Mouse (Mus musculus) limb, embryonic 14.5 days (tissue): Measurements from ENCODE around the gene Pltp. TPM values are rescaled to one million over a fixed set of nuclear protein-coding genes. Genes with fewer than 3 reads are reported as not detected.

Source experiments
- ATAC-seq: fragments of 200-750 bp; cut with Nextera tagmentation; 2 replicates; pipeline ENCODE4 v1.8.0; 2017; ENCODE audit warnings: low read depth, moderate number of reproducible peaks, moderate TSS enrichment; ENCODE audit not compliant: low FRiP score
- DNase-seq: peaks from one replicate; pipeline ENCODE4 v3.0.0-alpha.2; 2015; ENCODE audit warnings: low spot score
- H3K27ac ChIP-seq: fragments of 300-500 bp; sonication (generic); replicated peaks from 2 replicates; pipeline ENCODE4 v1.5.1; 2014; ENCODE audit warnings: low read depth, mild to moderate bottlenecking, low read length, moderate library complexity, mixed read lengths
- H3K27me3 ChIP-seq: fragments of 300-500 bp; sonication (generic); 2 replicates; pipeline ENCODE4 v1.6.1; 2014; ENCODE audit warnings: low read length, mixed read lengths; ENCODE audit not compliant: control insufficient read depth, insufficient read depth
- H3K36me3 ChIP-seq: fragments of 300-500 bp; sonication (generic); 2 replicates; pipeline ENCODE4 v1.6.1; 2014; ENCODE audit warnings: mild to moderate bottlenecking, low read length, moderate library complexity, mixed read lengths; ENCODE audit not compliant: control insufficient read depth, insufficient read depth
- H3K4me1 ChIP-seq: fragments of 300-500 bp; sonication (generic); 2 replicates; pipeline ENCODE4 v1.6.1; 2014; ENCODE audit warnings: antibody characterized with exemption, low read length, mixed read lengths; ENCODE audit not compliant: control insufficient read depth, insufficient read depth
- H3K4me2 ChIP-seq: fragments of 300-500 bp; sonication (generic); replicated peaks from 2 replicates; pipeline ENCODE4 v1.6.1; 2014; ENCODE audit warnings: low read depth, mild to moderate bottlenecking, low read length, moderate library complexity; ENCODE audit not compliant: severe bottlenecking
- H3K4me3 ChIP-seq: fragments of 300-500 bp; sonication (generic); replicated peaks from 2 replicates; pipeline ENCODE4 v1.5.1; 2014; ENCODE audit warnings: low read length
- H3K9ac ChIP-seq: fragments of 300-500 bp; sonication (generic); 2 replicates; pipeline ENCODE4 v1.6.1; 2014; ENCODE audit warnings: mild to moderate bottlenecking, low read depth, low read length, moderate library complexity; ENCODE audit not compliant: severe bottlenecking
- H3K9me3 ChIP-seq: fragments of 300-500 bp; sonication (generic); 2 replicates; pipeline ENCODE4 v1.6.1; 2016; ENCODE audit warnings: low read length; ENCODE audit not compliant: control insufficient read depth
- POLR2A ChIP-seq: fragments of 200-500 bp; IDR thresholded peaks from 2 replicates; pipeline ENCODE4 v1.8.0; 2012; ENCODE audit warnings: inconsistent platforms, mild to moderate bottlenecking, moderate library complexity, borderline replicate concordance; ENCODE audit not compliant: insufficient read depth, insufficient read length; ENCODE audit errors: extremely low read depth
- WGBS: fragments of 180-500 bp; shearing (Covaris S2); extraction: QIAGEN DNeasy Blood & Tissue Kit; methylation state at CpG from one replicate; pipeline ENCODE4 v1.1.7; 2014; 5-methylcytosine and 5-hydroxymethylcytosine counted together
- polyA plus RNA-seq, 2 experiments: library from polyadenylated mRNA; depleted of rRNA in 1 of 2; stranded (reverse) in 1 of 2; unstranded in 1 of 2; fragments of >200 nt; fragmentation: Nextera tagmentation in 1 of 2; extraction: Ambion mirVana in 1 of 2; gene quantifications; 2 replicates each; pipeline versions ENCODE4 v1.2.1 to v1.2.3; 2012 to 2014

The Pltp gene
- polyA plus RNA-seq, 2 experiments: 45.5 to 56.2 TPM

DNA sequence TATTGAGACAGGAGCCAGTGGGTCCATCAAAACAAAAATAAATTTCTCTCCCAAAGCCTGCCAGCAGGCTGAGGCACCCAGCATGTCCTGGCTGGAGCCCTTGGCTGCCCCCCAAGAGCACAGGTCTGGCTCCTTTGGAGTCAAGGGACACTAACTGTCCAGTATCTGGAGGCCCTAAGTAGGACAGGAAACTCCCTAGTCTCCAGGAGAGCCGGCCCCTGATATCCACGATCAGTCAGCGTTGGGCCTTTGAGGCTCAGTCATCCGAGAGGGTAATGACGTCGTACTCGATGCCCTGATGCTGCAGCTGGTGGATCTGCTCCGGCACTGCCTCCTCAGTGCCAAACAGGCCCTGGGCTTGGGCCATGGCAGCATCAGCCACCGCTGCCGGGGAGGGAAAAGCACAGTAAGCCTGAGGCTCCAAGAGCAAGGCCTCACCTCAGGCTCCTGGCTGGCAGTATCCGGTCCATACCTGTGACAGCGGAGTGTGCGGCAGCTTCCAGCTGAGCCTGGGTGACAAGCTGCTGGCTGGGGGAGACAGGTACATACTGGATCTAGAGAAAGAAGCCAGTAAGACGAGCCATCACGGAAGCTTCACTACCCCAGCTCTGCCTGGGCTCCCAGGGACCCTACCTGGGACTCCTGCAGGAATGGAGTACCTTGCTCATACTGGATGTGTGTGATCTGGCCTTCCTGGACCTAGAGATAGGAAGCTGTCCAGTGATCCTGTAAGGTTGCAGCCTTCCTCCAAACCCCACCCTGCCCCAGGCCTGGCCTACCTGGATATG lies 34.6 kb upstream of the Pltp start:
- WGBS: 92% methylated on average over 14 of the region's 15 CpGs
- H3K4me3 ChIP-seq: no peak overlapping the region
- no peak for TF ChIP-seq POLR2A
- H3K4me1 ChIP-seq: no peaks in the 10 kb centered on the region
- ATAC-seq (no peak), DNase-seq (no peak)
- H3K9me3 ChIP-seq: no peaks in the 10 kb centered on the region
- no peak overlapping the region for H3K4me2 ChIP-seq
- peaks cover 100% of the 10 kb centered on the region for H3K36me3 ChIP-seq
- no peak overlapping the region for H3K9ac ChIP-seq
- no peak overlapping the region for H3K27ac ChIP-seq
- no peaks in the 10 kb centered on the region for H3K27me3 ChIP-seq

DNA sequence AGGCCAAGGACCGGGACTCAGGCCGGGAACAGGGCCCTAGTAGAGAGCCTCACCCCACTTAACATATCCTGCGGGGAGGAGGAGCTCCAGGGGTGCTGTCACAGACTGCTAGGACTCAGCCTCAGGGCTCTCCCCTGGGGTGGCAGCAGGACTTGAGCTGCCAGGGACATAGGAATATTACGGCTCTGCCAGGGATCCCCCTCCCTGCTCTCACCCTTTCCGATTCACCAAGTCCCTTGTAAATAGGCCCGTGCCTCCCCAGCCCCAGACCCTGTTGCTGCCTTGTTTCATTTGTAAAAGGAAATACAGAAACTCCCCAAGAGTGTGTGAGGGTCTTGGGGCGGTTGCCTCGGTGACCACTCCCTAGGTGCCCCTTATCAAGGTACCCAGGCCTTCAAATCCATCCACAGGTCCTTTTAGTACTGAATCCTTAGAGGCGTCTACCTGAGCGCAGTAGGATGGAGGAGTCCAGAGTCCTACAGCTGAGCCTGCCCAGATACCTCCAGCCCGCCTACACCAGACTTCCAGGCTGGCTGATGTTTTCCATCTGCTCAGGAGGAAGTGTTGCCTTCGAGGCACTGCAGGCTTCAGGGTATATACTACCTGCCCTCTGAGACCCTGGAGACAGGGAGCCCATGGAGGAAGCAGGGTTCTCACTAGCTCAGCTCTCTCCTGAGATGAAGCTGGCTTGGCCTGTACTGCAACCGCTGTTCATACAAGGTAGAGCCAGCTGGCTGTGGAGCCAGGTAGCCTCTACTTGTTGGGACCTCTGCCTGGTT lies 33.7 kb upstream of the Pltp start:
- H3K4me1 ChIP-seq: no peaks in the 10 kb centered on the region
- 82% methylated on average over 12 of the region's 13 CpGs for WGBS
- TF ChIP-seq POLR2A: no peak
- no peaks in the 10 kb centered on the region for H3K9me3 ChIP-seq
- no peak for DNase-seq
- no peak overlapping the region for H3K4me3 ChIP-seq
- peaks cover 100% of the 10 kb centered on the region for H3K36me3 ChIP-seq
- H3K9ac ChIP-seq: no peak overlapping the region
- no peak for ATAC-seq
- no peaks in the 10 kb centered on the region for H3K27me3 ChIP-seq
- H3K4me2 ChIP-seq: no peak overlapping the region
- H3K27ac ChIP-seq: no peak overlapping the region

DNA sequence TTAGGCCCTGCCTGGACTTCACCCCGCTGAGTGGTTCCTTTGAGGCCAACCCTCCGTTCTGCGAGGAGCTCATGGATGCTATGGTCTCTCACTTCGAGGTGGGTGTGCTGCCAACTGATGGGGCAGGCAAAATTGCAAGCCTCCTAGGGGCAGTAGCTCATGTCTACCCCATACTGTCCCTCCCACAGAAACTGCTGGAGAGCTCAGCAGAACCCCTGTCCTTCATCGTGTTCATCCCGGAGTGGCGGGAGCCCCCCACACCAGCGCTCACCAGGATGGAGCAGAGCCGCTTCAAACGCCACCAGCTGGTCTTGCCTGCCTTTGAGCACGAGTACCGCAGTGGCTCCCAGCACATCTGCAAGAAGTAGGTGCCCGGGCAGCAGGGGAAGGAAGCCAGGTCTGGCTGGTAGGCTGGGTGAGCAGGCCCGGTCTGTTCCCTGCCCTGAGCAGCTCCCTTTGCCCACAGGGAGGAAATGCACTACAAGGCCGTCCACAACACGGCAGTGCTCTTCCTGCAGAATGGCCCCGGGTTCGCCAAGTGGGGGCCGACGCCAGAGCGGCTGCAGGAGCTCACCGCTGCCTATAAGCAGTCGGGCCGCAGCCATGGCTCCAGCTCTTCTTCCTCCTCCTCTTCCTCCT lies 33.0 kb upstream of the Pltp start:
- Histone ChIP-seq H3K9me3 (no peaks in the 10 kb centered on the region), H3K9ac (no peak overlapping the region), H3K27ac (no peak overlapping the region), H3K4me3 (no peak overlapping the region), H3K4me2 (no peak overlapping the region), H3K27me3 (no peaks in the 10 kb centered on the region), H3K36me3 (peaks cover 100% of the 10 kb centered on the region), H3K4me1 (no peaks in the 10 kb centered on the region)
- no peak for DNase-seq
- TF ChIP-seq POLR2A: no peak
- 93% methylated on average over 23 of the region's 24 CpGs for WGBS
- no peak for ATAC-seq

DNA sequence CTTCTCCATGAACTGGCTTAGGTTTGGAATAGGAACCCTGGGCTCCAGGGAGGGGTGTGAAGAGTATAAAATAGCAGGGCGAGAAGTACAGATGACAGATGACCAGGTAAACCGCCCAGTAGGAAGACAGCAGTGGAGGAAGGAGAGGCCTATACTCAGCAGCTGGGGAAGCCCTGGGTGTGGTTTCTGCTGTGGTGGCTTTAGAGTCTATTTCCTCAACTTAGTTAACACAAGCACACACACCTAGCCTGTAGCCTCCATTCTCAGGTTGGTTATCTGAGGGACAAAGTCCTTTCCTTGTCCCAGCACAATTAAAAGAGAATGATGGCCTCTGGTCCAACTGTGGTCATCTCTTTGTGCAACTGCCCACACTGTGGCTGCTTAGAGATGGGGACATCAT lies 32.4 kb upstream of the Pltp start:
- Histone ChIP-seq H3K27ac (no peak overlapping the region), H3K4me1 (no peaks in the 10 kb centered on the region), H3K9me3 (no peaks in the 10 kb centered on the region), H3K4me2 (no peak overlapping the region), H3K9ac (no peak overlapping the region), H3K36me3 (peaks cover 100% of the 10 kb centered on the region), H3K4me3 (no peak overlapping the region), H3K27me3 (no peaks in the 10 kb centered on the region)
- WGBS: 84% methylated on average over 2 of the region's 2 CpGs
- DNase-seq (no peak), ATAC-seq (no peak)
- TF ChIP-seq POLR2A: no peak

DNA sequence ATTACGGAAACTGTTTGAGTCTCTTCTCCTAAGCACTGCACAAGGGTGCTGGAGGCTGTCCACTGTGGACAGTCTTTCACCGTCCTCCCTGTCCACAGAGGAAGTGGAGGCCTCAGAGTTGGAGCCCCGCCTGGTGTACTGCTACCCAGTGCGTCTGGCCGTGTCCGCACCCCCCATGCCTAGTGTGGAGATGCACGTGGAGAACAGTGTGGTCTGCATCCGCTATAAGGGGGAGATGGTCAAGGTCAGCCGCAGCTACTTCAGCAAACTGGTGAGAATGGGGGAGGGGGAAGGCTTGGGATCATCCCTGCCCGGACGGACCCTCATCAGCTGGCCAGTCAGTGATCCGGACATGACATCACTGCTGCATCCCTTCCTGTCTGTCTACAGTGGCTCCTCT lies 31.5 kb upstream of the Pltp start:
- H3K27ac ChIP-seq: no peak overlapping the region
- peaks cover 97% of the 10 kb centered on the region for H3K36me3 ChIP-seq
- no peak for DNase-seq
- TF ChIP-seq POLR2A: no peak
- H3K9me3 ChIP-seq: no peaks in the 10 kb centered on the region
- no peak overlapping the region for H3K4me2 ChIP-seq
- no peak for ATAC-seq
- 90% methylated on average over 12 of the region's 12 CpGs for WGBS
- no peak overlapping the region for H3K4me3 ChIP-seq
- no peaks in the 10 kb centered on the region for H3K27me3 ChIP-seq
- H3K9ac ChIP-seq: no peak overlapping the region
- H3K4me1 ChIP-seq: no peaks in the 10 kb centered on the region
